Mouse (Mus musculus) cerebellum, adult 18-20 months (tissue): ENCODE measurements around the gene Lhx1.

ENCODE experiments used
- DNase-seq, 2 experiments: peaks; one replicate each; pipeline ENCODE4 v3.0.0; 2021

The Lhx1 gene

DNA sequence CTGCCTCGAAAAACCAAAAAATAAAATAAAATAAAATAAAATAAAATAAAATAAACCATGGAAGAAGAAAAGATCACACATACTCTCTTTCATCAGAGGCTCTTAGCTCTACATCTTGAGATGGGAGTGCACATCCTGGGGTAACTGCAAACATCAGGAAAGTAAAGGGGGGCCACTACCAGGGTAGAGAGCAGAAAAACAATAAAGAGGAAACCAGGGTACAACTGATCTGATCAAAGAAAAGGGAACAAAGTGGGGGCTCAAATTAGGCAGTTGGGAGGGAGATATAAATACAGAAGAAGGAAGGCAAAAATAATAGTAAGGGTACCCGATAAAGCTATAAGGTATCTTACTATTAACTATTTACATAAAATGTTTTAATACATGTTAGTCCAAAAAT lies 48.7 kb downstream of the Lhx1 start:
- no peak for DNase-seq

- no peak for DNase-seq
Observed at GRCm38 (mm10) chr11:84475991-84476390, 49.3 kb downstream of the Lhx1 start.

DNA sequence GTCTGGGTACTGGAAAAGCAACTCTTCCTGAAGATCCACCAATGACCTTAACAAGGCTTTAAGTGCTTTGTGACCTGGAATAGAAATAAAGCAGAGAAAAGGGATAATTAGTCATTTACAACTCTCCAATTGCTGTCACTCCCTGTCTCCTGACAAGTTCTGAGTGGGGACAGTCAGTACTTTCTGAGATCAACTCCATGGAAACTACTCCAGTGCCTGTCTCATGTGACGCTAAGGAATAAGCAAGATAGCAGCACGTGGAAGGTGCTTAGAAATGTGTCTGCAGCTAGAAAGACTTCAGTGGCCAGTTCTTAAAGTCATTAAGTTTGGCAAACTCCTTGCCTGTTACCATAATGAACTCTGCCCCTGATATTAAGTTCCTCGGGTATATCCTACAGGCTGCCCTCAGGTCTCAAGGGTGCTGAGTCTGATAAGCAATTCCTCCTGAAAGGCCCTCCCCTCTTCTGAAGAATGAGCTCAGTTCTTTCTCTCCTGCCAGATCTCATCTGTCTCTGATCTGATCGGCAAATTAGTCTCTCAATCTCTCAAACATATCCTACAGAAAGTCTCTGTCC lies 52.2 kb downstream of the Lhx1 start:
- DNase-seq = no peak
